Mouse (Mus musculus): ENCODE measurements around the gene Larp1b. TPM values are rescaled to one million over a fixed set of nuclear protein-coding genes. Genes with fewer than 3 reads are reported as not detected.
A peak's percentile ranks its signal among the peaks of the same experiment; 100 is the strongest.

Gene Larp1b
- total and polyA plus RNA-seq, 2 experiments from 2014 or later, result 2.9 to 11.0 TPM

- H3K9me3 ChIP-seq (ENCODE audit: low read length), result no peaks in the 10 kb centered on the region
- H3K27me3 ChIP-seq (ENCODE audit: insufficient read depth, low read length), result no peaks in the 10 kb centered on the region
- H3K4me3 ChIP-seq (ENCODE audit: low read depth, low read length), result peak overlapping the region; percentile 81
- peak overlapping the region; percentile 96 for H3K27ac ChIP-seq (ENCODE audit: low read depth, low read length)
- H3K9ac ChIP-seq, result peak overlapping the region; percentile 72
- WGBS, result 4% methylated on average over 37 of the region's 43 CpGs
- peak overlapping the region; percentile 73 for H3K4me2 ChIP-seq (ENCODE audit: low read depth)
- TF ChIP-seq CTCF (IDR thresholded peaks at IDR 0.05; ENCODE audit: low read depth), result no peak
- peaks cover 12% of the 10 kb centered on the region; the same call in 1 of the 2 replicates for H3K4me1 ChIP-seq (ENCODE audit: insufficient read depth)
- DNase-seq (no peak), ATAC-seq (peak; percentile 51)
- H3K36me3 ChIP-seq (ENCODE audit: insufficient read depth), result no peaks in the 10 kb centered on the region
Observed at GRCm38 (mm10) chr3:41082520-41082884, 132.9 kb downstream of the Larp1b start.

DNA sequence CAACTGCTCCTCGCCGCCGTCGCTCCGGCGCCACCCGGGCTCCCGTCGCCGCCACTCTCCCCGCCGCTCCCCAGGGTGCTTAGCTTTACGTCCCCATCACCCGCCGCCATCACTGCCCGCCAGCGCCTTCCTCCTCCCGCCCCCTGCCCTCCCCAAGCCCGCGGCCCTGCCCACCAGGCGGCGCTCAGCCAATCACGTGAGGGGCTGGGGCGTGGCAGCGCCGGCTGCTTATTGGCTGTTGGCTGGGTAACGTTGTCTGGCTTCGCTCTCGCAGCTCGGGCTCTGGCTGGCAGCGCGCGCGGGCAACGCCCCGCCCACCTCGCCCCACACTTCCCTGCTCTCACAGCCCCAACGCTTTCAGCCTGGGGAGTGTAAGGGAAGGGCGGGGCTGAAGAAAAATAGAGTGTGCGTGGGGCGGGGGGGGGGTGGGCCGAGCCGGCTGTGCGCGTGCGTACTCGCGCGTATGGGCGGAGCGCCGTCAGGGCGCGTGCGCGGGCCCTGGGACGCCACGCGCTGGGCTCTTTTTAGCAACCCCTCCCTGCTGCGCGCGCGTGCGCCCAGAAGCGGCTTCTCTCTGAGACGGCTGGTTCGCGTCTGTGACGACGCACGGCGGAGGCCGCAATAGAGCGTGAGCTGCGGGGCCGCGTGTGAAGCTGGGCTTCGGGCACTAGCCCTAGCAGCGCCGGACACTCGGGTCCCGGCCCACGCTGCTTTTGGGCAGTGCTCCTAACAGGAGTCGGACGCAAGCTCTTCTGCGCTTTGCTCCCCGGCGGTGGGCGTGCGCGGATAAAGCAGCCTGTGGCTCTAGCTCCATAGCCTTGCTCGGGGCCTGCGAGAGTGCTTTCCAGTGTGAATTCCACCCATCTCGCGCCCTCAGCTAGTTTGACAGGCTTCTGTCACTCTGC lies 133.5 kb downstream of the Larp1b start, which contains the start of gene Pgrmc2:
Gene Pgrmc2, minus strand, starts transcription at position 162 of the 905 bp plus-strand sequence.
- Histone ChIP-seq H3K36me3 (ENCODE audit: insufficient read depth) (no peaks in the 10 kb centered on the region), H3K4me1 (ENCODE audit: insufficient read depth) (peaks cover 12% of the 10 kb centered on the region; the same call in 1 of the 2 replicates), H3K9ac (peak within 1 kb of the TSS; percentile 72), H3K9me3 (ENCODE audit: low read length) (no peaks in the 10 kb centered on the region), H3K4me3 (ENCODE audit: low read depth, low read length) (peak within 1 kb of the TSS; percentile 81), H3K27ac (ENCODE audit: low read depth, low read length) (peak within 1 kb of the TSS; percentile 96), H3K4me2 (ENCODE audit: low read depth) (peak within 1 kb of the TSS; percentile 73), H3K27me3 (ENCODE audit: insufficient read depth, low read length) (no peaks in the 10 kb centered on the region)
- 2% methylated on average over 80 of the region's 95 CpGs for WGBS
- ATAC-seq (peak; percentile 97), DNase-seq (peak; percentile 99)
- TF ChIP-seq CTCF (IDR thresholded peaks at IDR 0.05; ENCODE audit: low read depth), result peak; percentile 64

DNA sequence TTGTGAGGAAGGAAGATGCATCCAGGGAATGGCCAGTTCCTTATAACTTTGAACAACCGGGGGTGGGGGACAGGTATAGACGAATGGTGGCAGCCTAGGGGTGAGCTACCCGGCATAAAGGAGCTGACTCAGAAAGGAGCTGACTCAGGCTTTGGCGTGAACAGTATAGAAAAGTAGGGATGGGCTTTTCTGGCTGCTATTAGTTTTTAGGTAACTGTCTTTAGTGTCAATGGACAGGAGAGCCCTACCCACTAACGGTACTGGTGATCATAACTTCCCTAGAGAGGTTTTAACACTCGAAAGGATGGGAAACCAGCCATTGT lies 134.1 kb downstream of the Larp1b start:
- Histone ChIP-seq H3K36me3 (ENCODE audit: insufficient read depth) (no peaks in the 10 kb centered on the region), H3K27me3 (ENCODE audit: insufficient read depth, low read length) (no peaks in the 10 kb centered on the region), H3K9ac (peak overlapping the region; percentile 71), H3K4me2 (ENCODE audit: low read depth) (peak overlapping the region; percentile 67), H3K9me3 (ENCODE audit: low read length) (no peaks in the 10 kb centered on the region), H3K4me3 (ENCODE audit: low read depth, low read length) (peak overlapping the region; percentile 81), H3K27ac (ENCODE audit: low read depth, low read length) (peak overlapping the region; percentile 96), H3K4me1 (ENCODE audit: insufficient read depth) (peaks cover 12% of the 10 kb centered on the region; the same call in 1 of the 2 replicates)
- ATAC-seq (peak; percentile 5), DNase-seq (no peak)
- 3% methylated on average over 6 of the region's 6 CpGs for WGBS
- TF ChIP-seq CTCF (IDR thresholded peaks at IDR 0.05; ENCODE audit: low read depth), result no peak

- Histone ChIP-seq H3K4me1 (ENCODE audit: insufficient read depth) (peaks cover 12% of the 10 kb centered on the region; the same call in 1 of the 2 replicates), H3K4me3 (ENCODE audit: low read depth, low read length) (no peak overlapping the region), H3K27me3 (ENCODE audit: insufficient read depth, low read length) (no peaks in the 10 kb centered on the region), H3K27ac (ENCODE audit: low read depth, low read length) (no peak overlapping the region), H3K9me3 (ENCODE audit: low read length) (no peaks in the 10 kb centered on the region), H3K9ac (no peak overlapping the region), H3K4me2 (ENCODE audit: low read depth) (peak overlapping the region; percentile 67; the same call in 1 of the 2 replicates), H3K36me3 (ENCODE audit: insufficient read depth) (no peaks in the 10 kb centered on the region)
- DNase-seq (no peak), ATAC-seq (no peak)
- no peak for TF ChIP-seq CTCF (IDR thresholded peaks at IDR 0.05; ENCODE audit: low read depth)
- 85% methylated on average over 5 of the region's 5 CpGs for WGBS
Observed at GRCm38 (mm10) chr3:41084421-41084820, 134.8 kb downstream of the Larp1b start.

GRCm38 (mm10) chr3:41087071-41087470 lies 137.4 kb downstream of the Larp1b start:
- no peak for ATAC-seq
- no peak overlapping the region for H3K4me2 ChIP-seq (ENCODE audit: low read depth)

More at GRCm38 (mm10) chr3:41087071-41087470, 137.4 kb downstream of the Larp1b start:
- no peaks in the 10 kb centered on the region for H3K36me3 ChIP-seq (ENCODE audit: insufficient read depth)
- DNase-seq, result no peak
- H3K9me3 ChIP-seq (ENCODE audit: low read length), result no peaks in the 10 kb centered on the region
- no peak for TF ChIP-seq CTCF (IDR thresholded peaks at IDR 0.05; ENCODE audit: low read depth)
- peaks cover 4% of the 10 kb centered on the region; the same call in 1 of the 2 replicates for H3K4me1 ChIP-seq (ENCODE audit: insufficient read depth)
- no peaks in the 10 kb centered on the region for H3K27me3 ChIP-seq (ENCODE audit: insufficient read depth, low read length)
- no peak overlapping the region for H3K9ac ChIP-seq
- no peak overlapping the region for H3K27ac ChIP-seq (ENCODE audit: low read depth, low read length)
- H3K4me3 ChIP-seq (ENCODE audit: low read depth, low read length), result no peak overlapping the region

Other genes with a start within 250 kb of the Larp1b start
- 0.05 and 0.08 TPM in 2 replicates for gene Slc25a31, start 241.0 kb upstream of the Larp1b start, total RNA-seq (2014; rRNA removed)
- gene Slc25a31, start 241.0 kb upstream of the Larp1b start, polyA plus RNA-seq (2015; fragmentation: Nextera tagmentation; extraction: Ambion mirVana), result 0.13 and 0.16 TPM in 2 replicates
- gene Hspa4l, start 205.3 kb upstream of the Larp1b start, total RNA-seq (2014; rRNA removed), result 24.9 and 31.0 TPM in 2 replicates
- gene Hspa4l, start 205.3 kb upstream of the Larp1b start, polyA plus RNA-seq (2015; fragmentation: Nextera tagmentation; extraction: Ambion mirVana), result 23.5 and 28.5 TPM in 2 replicates
- 11.9 and 12.9 TPM in 2 replicates for gene Plk4, start 149.8 kb upstream of the Larp1b start, total RNA-seq (2014; rRNA removed)
- gene Plk4, start 149.8 kb upstream of the Larp1b start, polyA plus RNA-seq (2015; fragmentation: Nextera tagmentation; extraction: Ambion mirVana), result 7.0 and 8.9 TPM in 2 replicates
- gene Mfsd8, start 102.9 kb upstream of the Larp1b start, total RNA-seq (2014; rRNA removed), result 19.6 and 21.6 TPM in 2 replicates
- gene Mfsd8, start 102.9 kb upstream of the Larp1b start, polyA plus RNA-seq (2015; fragmentation: Nextera tagmentation; extraction: Ambion mirVana), result 14.0 TPM in 2 replicates
- 11.0 and 11.5 TPM in 2 replicates for gene Abhd18, start 102.9 kb upstream of the Larp1b start, total RNA-seq (2014; rRNA removed)
- gene Abhd18, start 102.9 kb upstream of the Larp1b start, polyA plus RNA-seq (2015; fragmentation: Nextera tagmentation; extraction: Ambion mirVana), result 2.2 and 4.4 TPM in 2 replicates
- 0.52 TPM in 1 of 2 replicates, not detected in the other for gene 1700034I23Rik, start 47.3 kb upstream of the Larp1b start, total RNA-seq (2014; rRNA removed)
- gene 1700034I23Rik, start 47.3 kb upstream of the Larp1b start, polyA plus RNA-seq (2015; fragmentation: Nextera tagmentation; extraction: Ambion mirVana), result 0.10 and 0.17 TPM in 2 replicates
- 36.6 and 39.1 TPM in 2 replicates for gene Pgrmc2, start 133.2 kb downstream of the Larp1b start, total RNA-seq (2014; rRNA removed)
- gene Pgrmc2, start 133.2 kb downstream of the Larp1b start, polyA plus RNA-seq (2015; fragmentation: Nextera tagmentation; extraction: Ambion mirVana), result 25.2 and 30.3 TPM in 2 replicates